Mouse (Mus musculus): Measurements from ENCODE around the gene Stard10.

Stard10 gene

GRCm38 (mm10) chr7:101367901-101368852 lies 51.3 kb downstream of the Stard10 start:
- no peak for DNase-seq (ENCODE audit: low read depth, low spot score)

GRCm38 (mm10) chr7:101369666-101370065 lies 52.8 kb downstream of the Stard10 start:
- DNase-seq (ENCODE audit: low read depth, low spot score), result no peak

- no peak for DNase-seq (ENCODE audit: low read depth, low spot score)
Measured at GRCm38 (mm10) chr7:101373082-101373481, 56.2 kb downstream of the Stard10 start.

GRCm38 (mm10) chr7:101374155-101374554 lies 57.3 kb downstream of the Stard10 start:
- peak; percentile 75 for DNase-seq (ENCODE audit: low read depth, low spot score)

GRCm38 (mm10) chr7:101376701-101377340 lies 59.9 kb downstream of the Stard10 start:
- DNase-seq (ENCODE audit: low read depth, low spot score), result no peak

- peak; percentile 90 for DNase-seq (ENCODE audit: low read depth, low spot score)
Measured at GRCm38 (mm10) chr7:101377741-101378262, 60.9 kb downstream of the Stard10 start.

- DNase-seq (ENCODE audit: low read depth, low spot score), result no peak
Measured at GRCm38 (mm10) chr7:101378285-101378684, 61.4 kb downstream of the Stard10 start.

GRCm38 (mm10) chr7:101378796-101379465 lies 62.0 kb downstream of the Stard10 start:
- DNase-seq (ENCODE audit: low read depth, low spot score), result peak; percentile 17

- DNase-seq (ENCODE audit: low read depth, low spot score), result no peak
Measured at GRCm38 (mm10) chr7:101379732-101380131, 62.8 kb downstream of the Stard10 start.

- no peak for DNase-seq (ENCODE audit: low read depth, low spot score)
Measured at GRCm38 (mm10) chr7:101381512-101381911, 64.6 kb downstream of the Stard10 start.

- no peak for DNase-seq (ENCODE audit: low read depth, low spot score)
Measured at GRCm38 (mm10) chr7:101382378-101382777, 65.5 kb downstream of the Stard10 start.

- DNase-seq (ENCODE audit: low read depth, low spot score), result no peak
Measured at GRCm38 (mm10) chr7:101383756-101384155, 66.9 kb downstream of the Stard10 start.

GRCm38 (mm10) chr7:101384931-101385330 lies 68.0 kb downstream of the Stard10 start:
- no peak for DNase-seq (ENCODE audit: low read depth, low spot score)

GRCm38 (mm10) chr7:101385331-101385733 lies 68.4 kb downstream of the Stard10 start:
- DNase-seq (ENCODE audit: low read depth, low spot score), result no peak

- DNase-seq (ENCODE audit: low read depth, low spot score), result no peak
Measured at GRCm38 (mm10) chr7:101385866-101386452, 69.1 kb downstream of the Stard10 start.

GRCm38 (mm10) chr7:101389256-101389655 lies 72.4 kb downstream of the Stard10 start:
- no peak for DNase-seq (ENCODE audit: low read depth, low spot score)

- no peak for DNase-seq (ENCODE audit: low read depth, low spot score)
Measured at GRCm38 (mm10) chr7:101391909-101392479, 75.1 kb downstream of the Stard10 start.

GRCm38 (mm10) chr7:101393015-101393414 lies 76.1 kb downstream of the Stard10 start:
- DNase-seq (ENCODE audit: low read depth, low spot score), result no peak

GRCm38 (mm10) chr7:101393694-101394504 lies 77.0 kb downstream of the Stard10 start:
- DNase-seq (ENCODE audit: low read depth, low spot score), result no peak

GRCm38 (mm10) chr7:101394569-101394968 lies 77.7 kb downstream of the Stard10 start:
- no peak for DNase-seq (ENCODE audit: low read depth, low spot score)

All from CD4-positive helper T cell, adult 2 months (primary cell).